Mouse (Mus musculus) large intestine, adult 2 months (tissue): ENCODE data around the gene Flot1. TPM values are rescaled to one million over a fixed set of nuclear protein-coding genes. Genes with fewer than 3 reads are reported as not detected.
A peak's percentile ranks its signal among the peaks of the same experiment; 100 is the strongest.

ENCODE experiments used
- DNase-seq: peaks from one replicate; pipeline ENCODE4 v3.0.0-alpha.2; 2012; ENCODE audit warnings: low read depth, low spot score
- WGBS: fragments of 180-500 bp; shearing (Covaris S2); methylation state at CpG from one replicate; pipeline ENCODE4 v1.1.7; 2018; 5-methylcytosine and 5-hydroxymethylcytosine counted together
- polyA plus RNA-seq: library from polyadenylated mRNA; depleted of rRNA; stranded (reverse); fragments of >200 nt; gene quantifications from 2 replicates; pipeline ENCODE4 v1.2.3, GENCODE M21; 2012; rRNA removed

The Flot1 gene
- 43.1 and 54.2 TPM in 2 replicates for polyA plus RNA-seq

DNA sequence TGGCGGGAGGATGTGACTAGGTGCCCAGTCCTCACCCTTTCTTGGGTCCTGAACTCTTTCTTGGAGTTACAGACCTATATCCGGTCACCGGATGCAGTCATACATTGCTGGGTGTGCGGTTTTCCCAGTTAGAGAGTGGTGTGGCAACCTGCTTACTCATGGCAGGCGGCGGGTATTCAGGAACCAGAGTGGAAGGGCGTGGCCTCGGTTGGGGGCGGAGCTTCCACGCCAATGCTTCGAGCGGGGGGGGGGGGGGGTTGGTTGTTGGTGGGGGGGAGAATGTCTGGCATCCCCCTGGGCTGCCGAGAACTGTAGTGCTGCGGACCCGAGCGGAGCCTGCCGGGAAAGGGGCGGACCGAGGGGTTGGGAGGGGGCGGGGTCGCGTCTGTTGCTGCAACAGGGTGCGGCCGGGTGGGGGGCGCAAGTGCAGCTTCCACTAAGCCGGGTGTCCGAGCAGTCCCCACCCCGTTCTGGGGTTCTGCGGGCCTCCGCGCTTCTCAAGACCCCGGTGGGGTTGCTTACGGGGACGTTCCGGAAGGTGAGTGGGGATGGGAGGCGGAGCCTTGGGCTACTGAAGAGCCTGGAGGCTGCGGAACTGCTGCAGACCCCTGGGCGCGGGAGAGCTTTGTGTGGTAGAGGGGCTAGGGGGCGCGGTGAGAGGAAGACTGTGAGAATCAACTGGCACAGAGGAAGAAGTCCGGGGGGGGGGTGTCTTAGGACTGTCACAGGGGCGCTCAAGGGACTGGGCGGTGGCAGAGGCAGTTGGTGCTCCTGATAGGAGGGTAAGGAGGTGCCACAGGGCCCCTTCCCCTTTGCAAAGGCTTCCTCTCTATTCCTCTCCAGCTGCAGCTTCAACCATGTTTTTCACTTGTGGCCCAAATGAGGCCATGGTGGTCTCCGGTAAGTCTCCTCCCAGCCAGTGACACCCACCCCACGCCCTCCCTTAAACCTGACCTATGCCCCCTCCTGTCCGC, at the start of gene Flot1:
Flot1 (plus strand) TSS at position 267 of the 974 bp plus-strand sequence.
- WGBS = 2% methylated on average over 47 of the region's 47 CpGs

DNA sequence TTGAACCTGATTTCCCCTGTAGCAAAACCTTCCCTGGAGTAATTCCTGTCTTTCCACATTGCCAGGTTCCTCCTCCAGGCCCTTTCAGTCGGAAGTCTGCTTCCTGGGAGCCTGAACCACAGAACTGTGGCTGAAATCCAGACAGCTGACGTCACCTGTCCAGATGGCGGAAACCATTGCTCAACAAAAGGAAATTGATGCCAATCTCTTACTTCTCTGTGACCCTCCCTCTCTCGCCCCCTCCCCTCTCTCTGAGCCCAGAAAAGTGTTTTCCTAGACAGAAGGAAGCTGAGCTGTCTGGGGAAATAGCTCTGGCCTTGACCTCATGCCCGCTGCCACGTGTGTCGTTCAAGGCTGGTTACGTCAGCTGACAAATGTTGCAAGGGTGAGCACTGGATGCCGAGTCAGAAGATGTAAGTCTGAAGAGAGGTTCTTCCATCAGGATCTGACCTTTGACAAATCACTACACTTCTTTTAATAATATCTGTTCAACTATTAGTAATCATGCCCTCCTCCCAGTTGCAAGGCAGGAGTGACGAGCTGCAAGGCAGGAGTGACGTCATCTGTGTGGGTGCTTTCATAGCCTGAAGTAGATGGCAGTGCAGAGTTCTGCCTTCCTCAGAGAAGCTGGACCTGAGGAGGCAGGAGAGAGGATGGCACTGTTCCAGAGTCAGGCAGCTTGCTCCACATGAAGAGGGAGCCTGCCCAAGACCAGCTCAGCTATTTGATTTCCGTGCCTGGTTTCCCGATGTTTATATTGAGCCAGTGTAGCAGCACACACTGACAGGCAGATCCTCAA, 46.0 kb upstream of the Flot1 start:
- no peak for DNase-seq
- WGBS = 13% methylated on average over 13 of the region's 13 CpGs

More for the DNA sequence above, at the start of gene Flot1:
- peak; percentile 84 for DNase-seq

DNA sequence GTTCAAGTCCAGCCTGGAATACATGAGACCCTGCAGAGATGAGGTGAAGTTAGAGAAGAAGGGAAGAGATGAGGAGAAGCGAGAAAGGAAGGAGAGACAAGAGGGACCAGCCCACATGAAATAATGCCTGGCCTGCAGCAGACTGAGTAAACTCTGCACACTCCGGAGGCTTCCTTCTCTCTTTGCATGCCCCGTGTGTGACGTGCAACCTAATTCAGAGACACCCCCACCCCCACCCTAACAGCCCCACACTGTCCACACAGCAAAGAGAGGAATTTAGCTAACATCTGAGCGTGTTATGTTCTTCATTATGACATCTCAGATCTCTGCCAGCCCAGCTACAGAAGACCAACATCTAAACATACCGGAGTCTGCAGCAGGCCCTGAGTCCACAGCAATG, 44.1 kb upstream of the Flot1 start:
- DNase-seq = no peak
- WGBS = 67% methylated on average over 6 of the region's 6 CpGs

DNA sequence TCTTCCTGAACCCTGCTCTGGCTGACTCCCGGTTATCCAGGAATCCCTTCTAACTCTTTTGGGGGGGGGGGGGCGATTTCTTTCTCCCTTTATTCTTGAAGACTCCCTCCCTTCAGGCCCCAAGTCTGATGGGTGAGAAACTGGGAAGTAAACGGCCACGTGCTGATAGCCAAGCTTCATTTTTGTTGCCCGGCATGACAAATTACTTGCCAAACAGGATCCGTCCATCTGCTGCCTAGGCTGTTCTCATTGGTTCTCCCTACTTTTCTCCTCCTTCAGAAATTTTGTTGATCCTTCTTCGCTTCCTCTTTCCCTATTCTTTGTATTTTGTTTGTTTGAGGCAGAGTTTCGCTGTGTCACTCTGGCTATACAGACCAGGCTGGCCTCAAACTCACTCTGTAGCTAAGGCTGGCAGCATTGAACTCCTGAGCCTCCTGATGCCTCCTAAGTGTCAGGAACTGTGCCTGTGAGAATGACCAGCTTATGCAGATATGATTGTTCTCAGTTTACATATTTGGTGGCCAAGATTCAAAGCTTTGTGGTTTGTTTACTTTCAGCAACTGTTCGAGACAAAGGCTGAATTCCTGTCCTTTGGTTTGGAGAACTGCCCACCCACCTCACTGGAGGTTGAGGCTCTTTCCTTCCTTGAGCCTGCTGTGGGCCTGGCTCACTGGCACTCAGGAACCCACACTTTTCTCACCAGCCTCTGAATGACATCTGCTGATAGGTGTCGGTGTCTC, 43.4 kb upstream of the Flot1 start:
- DNase-seq = no peak
- 34% methylated on average over 10 of the region's 10 CpGs for WGBS

DNA sequence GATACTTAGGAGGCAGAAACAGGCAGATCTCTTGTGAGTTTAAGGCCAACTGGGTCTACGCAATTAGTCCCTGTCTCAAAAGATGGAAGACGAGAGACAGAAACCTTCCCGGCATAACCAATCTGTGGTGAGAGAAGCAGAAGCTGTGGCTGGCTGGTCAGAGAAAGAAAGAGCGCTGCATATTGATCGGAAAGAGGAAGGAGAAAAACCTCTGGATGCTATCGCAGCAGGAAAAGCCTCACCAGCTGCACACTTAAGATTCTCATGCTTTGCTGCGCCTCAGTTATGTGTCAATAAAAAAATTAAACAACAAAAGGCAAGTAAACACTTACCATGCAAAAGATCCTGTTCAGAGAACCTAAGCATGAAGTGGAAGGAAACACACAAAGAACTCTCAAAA, 42.7 kb upstream of the Flot1 start:
- 87% methylated on average over 7 of the region's 7 CpGs for WGBS

DNA sequence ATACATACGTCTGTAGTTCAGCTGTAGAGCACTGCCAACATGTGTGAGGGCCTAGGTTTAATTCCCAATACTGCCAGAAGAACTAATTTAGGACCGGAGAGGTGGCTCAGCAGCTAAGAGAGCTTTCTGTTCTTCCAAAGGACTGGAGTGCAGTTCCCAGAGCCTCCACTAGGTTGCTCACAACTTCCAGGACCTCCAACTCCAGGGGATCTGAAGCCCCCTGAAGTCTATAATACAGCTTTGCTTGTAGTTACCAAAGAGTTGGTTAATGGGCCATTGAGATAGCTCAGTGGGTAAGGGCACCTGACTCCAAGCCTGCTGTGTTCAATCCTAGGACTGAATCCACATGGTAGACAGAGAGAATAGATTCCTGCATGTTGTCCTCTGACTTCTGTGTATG, 40.6 kb upstream of the Flot1 start:
- WGBS = 79% methylated on average over 2 of the region's 2 CpGs
- no peak for DNase-seq

More for the DNA sequence above, 42.7 kb upstream of the Flot1 start:
- no peak for DNase-seq

DNA sequence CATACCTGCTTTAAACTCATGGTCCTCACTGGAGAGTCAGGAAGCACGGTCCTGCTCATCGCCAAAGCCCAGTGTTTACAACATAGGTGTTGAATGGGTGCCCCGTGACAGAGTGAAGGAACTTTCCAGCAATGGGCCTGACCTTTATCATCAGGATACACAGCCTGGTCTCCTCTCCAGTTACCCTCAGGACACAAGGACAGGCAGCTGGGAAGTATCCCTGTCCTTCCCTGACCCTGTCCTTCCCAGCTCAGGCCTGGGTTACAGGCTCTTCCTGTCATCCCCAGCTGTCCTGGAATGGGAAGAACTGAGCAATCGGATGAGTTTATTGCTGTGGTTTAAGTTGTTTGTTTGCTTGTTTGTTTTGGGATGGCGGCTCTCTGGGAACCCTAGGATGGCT, 40.1 kb upstream of the Flot1 start:
- DNase-seq = no peak
- WGBS = 75% methylated on average over 5 of the region's 5 CpGs

DNA sequence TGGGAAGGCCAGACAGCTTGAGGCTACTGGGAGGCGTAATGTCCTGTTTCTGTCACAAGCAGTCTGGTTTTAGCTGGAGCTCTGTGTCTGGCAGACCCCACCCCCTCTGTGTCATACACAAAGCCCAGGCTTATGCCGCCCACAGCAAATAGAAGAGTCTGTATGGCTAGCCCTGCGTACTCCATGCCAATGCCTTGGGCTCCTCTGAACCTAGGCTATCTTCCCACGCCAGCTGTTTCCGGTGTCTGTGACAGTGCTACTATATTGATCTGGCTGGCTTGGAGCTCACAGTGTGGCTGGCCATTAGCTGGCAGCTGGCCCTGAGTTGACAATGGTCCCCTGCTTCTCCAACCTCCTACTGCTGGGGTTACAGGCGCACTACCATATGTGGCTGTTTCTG, 39.1 kb upstream of the Flot1 start:
- WGBS = 89% methylated on average over 6 of the region's 6 CpGs
- DNase-seq = no peak

DNA sequence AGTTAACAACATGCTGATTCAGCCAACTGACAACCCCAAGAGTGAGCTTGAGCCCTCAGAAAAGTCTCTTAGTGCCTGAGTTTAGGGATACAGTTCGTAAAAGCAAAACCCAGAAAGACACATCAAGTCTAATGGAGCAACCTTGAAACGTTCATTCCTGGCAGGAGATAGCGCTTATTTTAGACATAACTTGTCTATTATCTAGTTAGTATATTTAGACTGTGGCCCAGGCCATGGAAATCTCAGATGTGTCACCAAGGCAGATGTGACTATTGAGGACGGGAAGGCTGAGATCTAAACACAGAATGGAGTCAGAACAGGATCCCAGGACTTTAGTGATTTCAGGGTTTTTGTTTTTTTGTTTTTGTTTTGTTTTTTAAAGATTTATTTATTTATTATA, 37.9 kb upstream of the Flot1 start:
- DNase-seq = no peak
- 78% methylated on average over 4 of the region's 4 CpGs for WGBS

DNA sequence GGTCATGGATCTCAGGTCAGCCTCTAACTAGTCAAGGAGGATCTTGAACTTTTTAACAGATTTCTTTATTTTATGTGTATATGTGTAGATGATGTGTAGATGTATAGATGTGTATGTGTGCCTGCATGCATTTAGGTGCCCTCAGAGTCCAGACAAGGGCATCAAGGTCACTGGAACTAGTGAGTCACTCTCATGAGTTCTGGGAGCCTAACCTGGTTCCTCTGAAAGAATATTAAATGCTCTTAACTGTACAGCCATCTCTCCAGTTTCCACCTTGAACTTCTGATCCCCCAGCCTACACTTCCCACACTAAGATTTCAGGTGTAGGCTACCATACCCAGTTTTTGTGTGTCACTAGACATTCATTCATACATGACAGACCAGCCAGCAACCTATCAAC, 35.5 kb upstream of the Flot1 start:
- no peak for DNase-seq

DNA sequence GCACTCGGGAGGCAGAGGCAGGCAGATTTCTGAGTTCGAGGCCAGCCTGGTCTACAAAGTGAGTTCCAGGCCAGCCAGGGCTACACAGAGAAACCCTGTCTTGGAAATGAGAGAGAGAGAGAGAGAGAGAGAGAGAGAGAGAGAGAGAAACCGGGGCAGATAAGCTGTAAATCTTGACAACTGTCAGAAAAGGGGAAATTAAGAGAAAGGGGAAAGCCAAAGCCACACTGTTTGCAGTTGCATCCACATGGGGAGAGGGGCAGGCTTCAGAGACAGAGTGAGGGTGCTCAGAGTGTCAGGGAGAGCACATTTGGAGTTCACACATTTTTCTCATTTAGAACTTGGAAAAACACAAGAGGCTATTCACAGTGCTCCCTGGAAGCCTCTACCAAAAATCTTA, 35.0 kb upstream of the Flot1 start:
- no peak for DNase-seq
- 71% methylated on average over 3 of the region's 3 CpGs for WGBS

DNA sequence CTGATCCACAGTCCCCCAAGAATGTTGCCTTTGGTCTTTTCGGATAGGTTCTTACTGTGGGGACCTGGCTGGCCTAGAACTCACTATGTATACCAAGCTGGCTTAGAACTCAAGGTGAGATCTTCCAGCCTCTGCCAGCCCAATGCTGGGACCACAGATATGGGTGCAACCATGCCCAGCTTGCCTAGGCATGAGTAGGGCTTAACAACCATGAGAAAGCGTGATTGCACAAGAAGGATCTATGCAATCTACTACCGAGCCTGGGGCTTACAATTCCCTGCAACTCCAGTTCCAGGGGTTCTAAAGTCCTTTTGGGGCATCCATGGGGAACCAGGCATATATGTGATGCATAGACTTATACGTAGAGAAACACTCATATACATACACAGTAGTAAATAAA, 32.1 kb upstream of the Flot1 start:
- no peak for DNase-seq
- WGBS = 89% methylated on average over 4 of the region's 4 CpGs

DNA sequence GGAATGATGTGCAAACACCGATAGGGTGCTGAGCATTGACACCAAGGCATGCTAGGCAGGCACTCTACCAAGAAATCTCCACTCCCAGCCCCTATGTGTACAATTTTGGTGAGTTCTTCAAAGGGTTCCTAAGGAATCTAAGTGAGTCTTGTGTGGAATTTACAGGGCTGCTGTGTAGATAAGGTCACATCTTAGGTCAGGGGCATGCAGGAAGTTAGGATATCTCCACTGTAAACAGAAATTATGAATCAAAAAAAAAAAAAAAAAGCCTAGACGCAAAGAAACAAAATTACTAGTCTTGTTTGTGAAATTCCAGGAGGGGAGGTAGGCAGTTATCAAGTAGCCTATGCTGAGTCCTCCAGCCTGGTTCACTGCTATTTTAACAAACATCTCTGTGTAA, 30.2 kb upstream of the Flot1 start:
- DNase-seq = no peak
- 56% methylated on average over 2 of the region's 2 CpGs for WGBS

DNA sequence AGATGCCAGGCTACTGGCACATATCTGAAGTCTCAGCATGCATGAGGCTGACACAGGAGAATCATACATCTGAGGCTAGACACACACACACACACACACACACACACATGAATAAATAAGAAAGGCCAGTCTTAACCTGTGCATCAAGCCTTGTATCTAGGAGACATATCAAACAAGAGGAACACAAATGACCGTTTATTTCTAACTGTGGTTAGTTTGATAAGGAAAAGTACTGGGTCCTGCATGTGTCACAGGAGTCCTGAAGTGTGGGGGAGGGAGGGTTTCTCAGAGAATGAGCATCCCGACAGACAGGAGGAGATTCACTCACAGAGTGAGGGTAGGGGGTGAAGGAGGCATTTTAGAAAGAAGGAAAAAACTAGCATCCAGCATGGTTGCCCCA, 27.9 kb upstream of the Flot1 start:
- 26% methylated on average over 2 of the region's 2 CpGs for WGBS
- DNase-seq = no peak

DNA sequence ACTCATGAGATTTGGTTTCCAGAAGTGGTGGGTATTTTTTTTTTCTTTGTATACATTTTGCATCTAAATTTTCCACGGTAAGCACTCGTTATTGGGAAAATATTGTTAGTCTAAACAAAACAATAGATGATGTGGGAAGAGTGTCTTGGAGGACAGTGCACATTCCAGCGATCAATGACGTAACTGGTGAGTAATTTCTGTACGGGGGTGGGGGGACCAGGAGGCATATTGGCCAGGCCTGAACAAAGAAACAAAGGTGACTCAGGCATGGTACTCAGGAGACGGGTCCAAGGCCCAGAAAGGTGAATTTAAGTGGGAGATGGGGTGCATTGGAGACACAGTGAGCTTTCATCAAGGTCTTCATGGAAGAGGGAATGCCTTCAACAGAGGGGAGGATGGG, 27.4 kb upstream of the Flot1 start:
- WGBS = 73% methylated on average over 6 of the region's 6 CpGs
- DNase-seq = no peak

DNA sequence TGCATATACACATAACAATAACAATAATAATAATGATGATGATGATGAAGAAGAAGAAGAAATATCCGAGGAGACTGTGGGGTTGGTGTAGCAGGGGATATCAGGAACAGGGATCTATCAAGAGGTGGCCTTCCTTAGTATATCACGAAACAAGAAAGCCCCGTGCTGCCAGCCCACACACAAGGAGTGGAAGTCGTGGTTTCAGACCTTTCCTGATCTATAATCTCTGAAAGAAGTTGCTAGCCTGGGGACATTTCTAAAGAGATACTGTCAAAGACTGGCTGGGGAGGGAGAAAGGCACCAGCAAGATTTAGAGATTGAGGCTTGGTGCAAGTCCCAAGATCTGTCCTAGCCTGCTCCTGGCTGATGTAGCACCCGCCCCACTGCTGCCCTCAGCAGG, 26.2 kb upstream of the Flot1 start:
- DNase-seq = no peak
- 73% methylated on average over 5 of the region's 5 CpGs for whole genome bisulfite sequencing

DNA sequence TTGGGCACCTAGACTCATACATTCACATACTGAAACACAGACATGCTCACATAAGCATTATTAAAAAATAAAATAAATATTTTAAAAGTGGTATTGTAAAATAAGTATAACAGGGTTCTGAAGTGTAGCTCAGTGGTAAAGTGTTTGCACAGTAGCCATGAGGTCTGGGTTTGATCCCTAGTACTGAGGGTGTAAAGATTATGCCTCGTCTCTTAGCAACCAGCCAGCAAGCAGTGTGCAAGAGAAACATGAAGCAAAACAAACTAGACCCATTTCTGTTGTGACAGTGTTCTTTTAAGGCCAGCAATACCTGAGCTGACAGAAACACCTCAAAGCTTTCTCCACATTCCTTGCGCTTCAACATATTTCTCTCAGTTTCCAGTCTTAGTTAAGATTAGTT, 22.1 kb upstream of the Flot1 start:
- 83% methylated on average over 2 of the region's 2 CpGs for WGBS

DNA sequence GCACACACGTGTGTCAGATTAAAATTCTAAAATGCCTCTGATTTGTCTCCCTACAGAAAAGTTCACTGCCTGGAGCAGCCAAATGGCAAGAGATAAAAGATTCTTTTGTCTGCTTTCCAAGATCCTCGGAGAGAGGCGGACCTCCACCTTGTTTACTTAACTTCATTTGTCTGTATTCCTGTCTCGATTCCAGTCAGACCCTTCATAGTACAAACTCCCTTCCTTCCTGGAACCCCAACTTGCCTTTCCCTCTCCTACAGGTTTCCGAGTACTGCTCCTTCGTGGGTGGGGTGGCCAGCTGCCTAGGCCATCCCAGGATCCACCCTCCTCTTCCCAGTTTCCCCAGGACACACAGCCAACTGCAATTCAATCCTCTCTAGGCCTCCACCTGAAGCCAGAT, 20.0 kb upstream of the Flot1 start:
- 31% methylated on average over 6 of the region's 6 CpGs for WGBS
- DNase-seq = no peak

More for the DNA sequence above, 22.1 kb upstream of the Flot1 start:
- DNase-seq = no peak

DNA sequence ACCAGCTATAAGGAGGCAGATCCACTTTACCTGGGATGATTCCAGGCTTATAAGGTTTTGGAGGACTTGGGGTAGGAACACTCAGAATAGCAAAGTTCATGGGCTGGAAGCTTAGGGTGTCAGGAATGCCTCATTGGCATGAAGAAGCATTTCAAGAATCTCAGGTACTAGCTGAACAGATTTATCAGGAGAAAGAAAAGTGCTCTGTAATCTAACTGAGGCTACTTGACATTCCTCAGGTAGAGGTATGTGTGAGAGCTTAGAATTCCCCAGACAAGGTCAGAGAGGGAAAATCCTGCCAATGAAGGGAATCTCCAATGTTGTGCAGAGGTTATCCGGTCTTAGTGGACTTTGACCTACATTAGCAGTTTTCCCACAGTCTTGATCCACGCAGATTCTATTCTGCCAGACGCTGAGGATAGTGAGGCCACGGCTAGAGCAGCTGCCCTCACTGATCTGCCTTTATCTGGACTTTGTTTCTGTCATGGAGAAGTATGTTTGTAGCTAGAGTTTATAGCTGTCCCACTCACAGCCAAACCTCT, 19.1 kb upstream of the Flot1 start:
- DNase-seq = no peak
- 13% methylated on average over 4 of the region's 4 CpGs for WGBS

DNA sequence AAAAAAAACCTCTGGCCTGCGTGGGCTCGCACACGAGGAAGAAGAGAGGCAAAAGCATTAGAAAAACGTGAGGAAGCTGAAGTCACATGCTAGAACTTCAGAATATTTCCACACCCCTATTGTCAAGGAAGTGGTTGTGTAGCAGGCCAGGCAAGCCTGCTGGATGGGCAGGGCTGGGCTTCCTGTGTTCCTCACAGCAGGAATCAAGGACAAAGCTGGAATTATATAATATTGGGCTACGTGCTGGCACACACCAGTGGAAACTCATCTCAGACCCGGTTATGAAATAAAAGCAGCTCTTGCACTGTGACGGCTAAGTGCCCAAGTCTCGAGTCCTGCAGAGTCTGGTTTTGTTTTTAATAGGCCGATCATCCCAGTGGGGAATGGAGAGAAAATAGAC, 15.0 kb upstream of the Flot1 start:
- WGBS = 15% methylated on average over 9 of the region's 9 CpGs
- DNase-seq = no peak
